Mouse (Mus musculus) induced T-regulatory cell, adult 2 months (primary cell): ENCODE results near the gene Kcne1.
A peak's percentile ranks its signal among the peaks of the same experiment; 100 is the strongest.

Experiments
- DNase-seq: peaks from one replicate; pipeline ENCODE4 v3.0.0-alpha.2; 2012; ENCODE audit warnings: low read depth

Kcne1 gene

GRCm38 (mm10) chr16:92355982-92356381 is 3.3 kb downstream of the Kcne1 start:
- DNase-seq, result no peak

- DNase-seq, result no peak
These were observed 3.9 kb downstream of the Kcne1 start for GRCm38 (mm10) chr16:92355366-92355765.

- no peak for DNase-seq
These were observed 5.4 kb downstream of the Kcne1 start for GRCm38 (mm10) chr16:92353897-92354296.

- no peak for DNase-seq
These were observed 6.0 kb downstream of the Kcne1 start for GRCm38 (mm10) chr16:92353295-92353694.

GRCm38 (mm10) chr16:92348941-92349340 is 10.3 kb downstream of the Kcne1 start:
- DNase-seq, result no peak

GRCm38 (mm10) chr16:92346297-92346916 is 12.9 kb downstream of the Kcne1 start:
- no peak for DNase-seq

- DNase-seq, result no peak
These were observed 14.1 kb downstream of the Kcne1 start for GRCm38 (mm10) chr16:92345177-92345576.

GRCm38 (mm10) chr16:92340612-92341511 is 18.4 kb downstream of the Kcne1 start:
- peak; percentile 72 for DNase-seq

- peak; percentile 73 for DNase-seq
These were observed 23.0 kb downstream of the Kcne1 start for GRCm38 (mm10) chr16:92336280-92336679.

GRCm38 (mm10) chr16:92334600-92334999 is 24.7 kb downstream of the Kcne1 start:
- no peak for DNase-seq

GRCm38 (mm10) chr16:92330966-92331365 is 28.3 kb downstream of the Kcne1 start:
- no peak for DNase-seq

- DNase-seq, result no peak
These were observed 31.4 kb downstream of the Kcne1 start for GRCm38 (mm10) chr16:92327911-92328310.

GRCm38 (mm10) chr16:92325062-92325406 is 34.2 kb downstream of the Kcne1 start:
- DNase-seq, result no peak

GRCm38 (mm10) chr16:92324309-92325061 is 34.8 kb downstream of the Kcne1 start:
- no peak for DNase-seq

- no peak for DNase-seq
These were observed 37.9 kb downstream of the Kcne1 start, which contains the start of gene Fam243 for GRCm38 (mm10) chr16:92321341-92321740. Gene Fam243, minus strand, starts transcription at chr16:92321441.

GRCm38 (mm10) chr16:92320361-92320760 is 38.9 kb downstream of the Kcne1 start:
- no peak for DNase-seq

GRCm38 (mm10) chr16:92319353-92320109 is 39.7 kb downstream of the Kcne1 start:
- peak; percentile 68 for DNase-seq

- no peak for DNase-seq
These were observed 43.1 kb downstream of the Kcne1 start for GRCm38 (mm10) chr16:92316049-92316738.

GRCm38 (mm10) chr16:92313953-92314741 is 45.1 kb downstream of the Kcne1 start:
- DNase-seq, result peak; percentile 71

GRCm38 (mm10) chr16:92309126-92309525 is 50.1 kb downstream of the Kcne1 start:
- no peak for DNase-seq
